Mouse (Mus musculus) left cerebral cortex, adult 9 months (tissue): ENCODE measurements around the gene Gm3460.
"Not testable (repeated sequence)": the region's sequence is repeated elsewhere in the genome, so short reads cannot be mapped to it uniquely, and the experiment has no call there.

Source experiments
- DNase-seq, 2 experiments: peaks; one replicate each; pipeline ENCODE4 v3.0.0; 2022; ENCODE audit warnings: low spot score in 2 of 2

The Gm3460 gene

GRCm38 (mm10) chr14:6622318-6622717, at the start of gene Gm3460:
Gm3460 (minus strand) TSS chr14:6622418.
- DNase-seq = not testable (repeated sequence)

DNA sequence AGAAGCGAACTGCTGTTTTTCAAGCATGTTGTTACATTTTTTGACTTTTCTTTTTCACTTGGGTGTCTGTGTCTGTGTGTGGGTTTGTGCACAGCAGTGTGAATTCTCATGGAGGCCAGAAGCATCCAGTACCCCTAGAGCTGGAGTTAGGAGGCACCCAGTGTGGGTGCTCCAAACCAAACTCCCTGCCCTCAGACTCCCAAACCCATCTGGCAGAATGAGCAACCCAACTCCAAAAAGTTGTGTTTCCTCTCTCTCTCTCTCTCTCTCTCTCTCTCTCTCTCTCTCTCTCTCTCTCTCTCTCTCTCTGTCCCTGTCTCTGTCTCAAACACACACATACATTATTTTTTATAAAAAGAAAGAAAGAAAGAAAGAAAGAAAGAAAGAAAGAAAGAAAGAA, 15.8 kb downstream of the Gm3460 start:
- DNase-seq = peak in 1 of 2 experiments; percentile 4

GRCm38 (mm10) chr14:6605004-6605403, 17.2 kb downstream of the Gm3460 start:
- peak in 1 of 2 experiments; percentile 23 for DNase-seq

GRCm38 (mm10) chr14:6604551-6604950, 17.7 kb downstream of the Gm3460 start:
- DNase-seq = not testable (repeated sequence)

DNA sequence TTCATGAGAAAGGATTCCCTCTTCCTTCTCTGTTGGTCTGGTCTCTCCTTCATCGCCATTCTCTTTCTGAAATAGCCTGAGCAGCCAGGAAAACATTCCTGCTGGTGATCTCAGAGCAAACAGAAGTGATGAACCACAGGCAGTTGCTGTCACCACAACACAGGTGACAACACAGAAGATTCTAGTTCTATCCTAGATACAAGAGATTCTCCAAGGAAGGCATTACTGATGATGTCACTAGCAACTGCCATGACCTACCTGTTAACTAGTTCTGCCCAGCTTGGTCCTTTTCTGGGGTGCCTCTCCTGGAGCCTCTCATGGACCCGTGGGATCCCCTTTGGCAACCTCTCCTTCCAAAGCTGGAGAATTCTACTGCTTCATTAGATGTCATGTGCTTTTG, 31.7 kb downstream of the Gm3460 start, which contains the start of gene Gm3629:
Gene Gm3629, minus strand, starts transcription at position 101 of the 400 bp plus-strand sequence.
- not testable (repeated sequence) for DNase-seq
